Mouse (Mus musculus) G1E (cell line): ENCODE measurements around the gene Dtx2. TPM values are rescaled to one million over a fixed set of nuclear protein-coding genes. Genes with fewer than 3 reads are reported as not detected.

Source experiments
- ATAC-seq: 2 replicates; pipeline ENCODE4 v1.8.0; 2016; ENCODE audit warnings: mild to moderate bottlenecking; ENCODE audit not compliant: insufficient number of reproducible peaks, poor library complexity, low FRiP score, severe bottlenecking; ENCODE audit errors: extremely low read depth
- DNase-seq: peaks from one replicate; pipeline ENCODE4 v3.0.0; 2012; ENCODE audit warnings: low spot score
- H3K27me3 ChIP-seq: 2 replicates; pipeline ENCODE4 v1.6.1; 2012; ENCODE audit warnings: mild to moderate bottlenecking, low read length, inconsistent platforms; ENCODE audit not compliant: insufficient read depth
- H3K36me3 ChIP-seq: replicated peaks from 2 replicates; pipeline ENCODE3; 2012; ENCODE audit warnings: mild to moderate bottlenecking, inconsistent platforms
- H3K4me1 ChIP-seq: 2 replicates; pipeline ENCODE4 v1.6.1; 2012; ENCODE audit warnings: low read depth, low read length, inconsistent platforms, mixed read lengths; ENCODE audit not compliant: insufficient read depth
- H3K4me3 ChIP-seq: 2 replicates; pipeline ENCODE4 v1.5.1; 2012; ENCODE audit warnings: low read depth, mild to moderate bottlenecking, inconsistent platforms, low read length, moderate library complexity, mixed read lengths
- H3K9me3 ChIP-seq: replicated peaks from 2 replicates; pipeline ENCODE4 v1.6.1; 2012; ENCODE audit warnings: inconsistent platforms
- CTCF ChIP-seq: IDR thresholded peaks from 2 replicates; pipeline ENCODE4 v1.5.1; 2012; ENCODE audit warnings: low read depth, low read length, inconsistent platforms, mixed read lengths
- GATA1 ChIP-seq: IDR thresholded peaks from 2 replicates; pipeline ENCODE4 v1.6.1; 2012; ENCODE audit warnings: borderline replicate concordance, low read length, inconsistent platforms, mixed read lengths
- GATA2 ChIP-seq: IDR thresholded peaks from 2 replicates; pipeline ENCODE4 v1.6.1; 2012; ENCODE audit warnings: low read depth, low read length, inconsistent platforms, borderline replicate concordance
- POLR2AphosphoS5 ChIP-seq: IDR thresholded peaks from 2 replicates; pipeline ENCODE4 v1.6.1; 2012; ENCODE audit warnings: low read depth, low read length, inconsistent platforms; ENCODE audit not compliant: insufficient replicate concordance
- TAL1 ChIP-seq: conservative IDR thresholded peaks from 2 replicates; pipeline ENCODE4 v1.6.1; 2012; ENCODE audit warnings: low read depth, low read length, inconsistent platforms, mixed read lengths
- polyA plus RNA-seq: library from polyadenylated mRNA; stranded (reverse); fragments of >175 nt; gene quantifications from 2 replicates; pipeline ENCODE4 v1.2.3, GENCODE M21; 2012
- total RNA-seq, 2 experiments: library from RNA; stranded (forward) in 1 of 2; stranded (reverse) in 1 of 2; fragments of 200-1000 nt in 1 of 2; fragments of >200 nt in 1 of 2; fragmentation: Nextera tagmentation in 1 of 2; gene quantifications; 2 replicates each; pipeline ENCODE4 v1.2.3; 2014 to 2017

The Dtx2 gene
- total and polyA plus RNA-seq, 3 experiments = 5.1 to 25.6 (median 25.2) TPM

- Histone ChIP-seq H3K27me3 (no peaks in the 10 kb centered on the region; the same call in 1 of the 2 replicates), H3K9me3 (no peaks in the 10 kb centered on the region), H3K36me3 (peaks cover 15% of the 10 kb centered on the region), H3K4me3 (peak overlapping the region; percentile 80), H3K4me1 (peaks cover 68% of the 10 kb centered on the region)
- DNase-seq = peak; percentile 95
- TF ChIP-seq TAL1 (no peak), GATA1 (no peak), POLR2AphosphoS5 (no peak), GATA2 (no peak), CTCF (no peak)
- peak; percentile 85 for ATAC-seq
These were observed 31.9 kb upstream of the Dtx2 start for GRCm38 (mm10) chr5:135962492-135963279.

GRCm38 (mm10) chr5:135963280-135963627 is 31.3 kb upstream of the Dtx2 start:
- Histone ChIP-seq H3K9me3 (no peaks in the 10 kb centered on the region), H3K27me3 (no peaks in the 10 kb centered on the region; the same call in 1 of the 2 replicates), H3K36me3 (peaks cover 15% of the 10 kb centered on the region), H3K4me1 (peaks cover 67% of the 10 kb centered on the region), H3K4me3 (peak overlapping the region; percentile 80)
- DNase-seq = no peak
- no peak for TF ChIP-seq TAL1
- no peak for TF ChIP-seq GATA2
- TF ChIP-seq POLR2AphosphoS5 = no peak
- no peak for TF ChIP-seq CTCF
- no peak for TF ChIP-seq GATA1
- ATAC-seq = no peak

GRCm38 (mm10) chr5:135965501-135965930 is 29.1 kb upstream of the Dtx2 start:
- ATAC-seq (no peak), DNase-seq (no peak)
- Histone ChIP-seq H3K4me3 (no peak overlapping the region), H3K4me1 (peaks cover 46% of the 10 kb centered on the region), H3K9me3 (no peaks in the 10 kb centered on the region), H3K36me3 (peaks cover 9% of the 10 kb centered on the region), H3K27me3 (peaks cover 5% of the 10 kb centered on the region; the same call in 1 of the 2 replicates)
- TF ChIP-seq GATA2 (no peak), CTCF (no peak), POLR2AphosphoS5 (no peak), GATA1 (no peak), TAL1 (no peak)

- Histone ChIP-seq H3K4me1 (peaks cover 33% of the 10 kb centered on the region), H3K4me3 (no peak overlapping the region), H3K27me3 (peaks cover 5% of the 10 kb centered on the region; the same call in 1 of the 2 replicates), H3K36me3 (no peaks in the 10 kb centered on the region), H3K9me3 (no peaks in the 10 kb centered on the region)
- TF ChIP-seq CTCF (0 out of 2 replicates have a peak, but pooled peaks have one; percentile 13), GATA2 (no peak)
- DNase-seq (no peak), ATAC-seq (no peak)
These were observed 27.7 kb upstream of the Dtx2 start for GRCm38 (mm10) chr5:135966866-135967265.

- no peak for ATAC-seq
- H3K27me3 ChIP-seq = peaks cover 14% of the 10 kb centered on the region
- H3K4me3 ChIP-seq = no peak overlapping the region
- H3K4me1 ChIP-seq = peaks cover 20% of the 10 kb centered on the region
- no peaks in the 10 kb centered on the region for H3K36me3 ChIP-seq
- H3K9me3 ChIP-seq = no peaks in the 10 kb centered on the region
- DNase-seq = no peak
- peak; percentile 82 for TF ChIP-seq CTCF
- no peak for TF ChIP-seq TAL1
These were observed 25.8 kb upstream of the Dtx2 start for GRCm38 (mm10) chr5:135968781-135969180.

GRCm38 (mm10) chr5:135970247-135970646 is 24.4 kb upstream of the Dtx2 start:
- H3K4me1 ChIP-seq = peaks cover 21% of the 10 kb centered on the region
- no peaks in the 10 kb centered on the region for H3K9me3 ChIP-seq
- no peak overlapping the region for H3K4me3 ChIP-seq
- ATAC-seq (no peak), DNase-seq (no peak)
- no peaks in the 10 kb centered on the region for H3K36me3 ChIP-seq
- peaks cover 20% of the 10 kb centered on the region for H3K27me3 ChIP-seq
- no peak for TF ChIP-seq GATA2
- TF ChIP-seq CTCF = no peak
- TF ChIP-seq POLR2AphosphoS5 = no peak
- TF ChIP-seq GATA1 = no peak
- TF ChIP-seq TAL1 = no peak

GRCm38 (mm10) chr5:135971876-135972275 is 22.7 kb upstream of the Dtx2 start:
- no peak for TF ChIP-seq TAL1
- no peak for TF ChIP-seq CTCF
- TF ChIP-seq GATA2 = no peak
- no peak for TF ChIP-seq POLR2AphosphoS5
- no peak for TF ChIP-seq GATA1
- Histone ChIP-seq H3K4me1 (peaks cover 21% of the 10 kb centered on the region), H3K36me3 (no peaks in the 10 kb centered on the region), H3K4me3 (no peak overlapping the region), H3K27me3 (peaks cover 20% of the 10 kb centered on the region), H3K9me3 (no peaks in the 10 kb centered on the region)
- DNase-seq (no peak), ATAC-seq (no peak)
